10 mouse cellular contexts compared by ENCODE assay signal in genomic region chr11:118906131-118906823, GRCm38 (mm10). TPM values are rescaled to one million over a fixed set of nuclear protein-coding genes. Genes with fewer than 3 reads are reported as not detected.
DNase-seq lines count a peak whose midpoint lies in the region; ATAC-seq and TF ChIP-seq lines count a peak whose summit lies in the region.
"Had no signal": no experiment of that assay in that cellular context is flagged by ENCODE, and none has a peak within 500 bp of the region (broad histone marks: within the 10 kb centered on the region; RNA-seq: fewer than 3 reads in every experiment).

No protein-coding gene starts in this region.

- WGBS in kidney, postnatal 0 days = 21% methylated on average over 12 of the region's 12 CpGs
- 21% methylated on average over 12 of the region's 12 CpGs for WGBS in kidney, embryonic 16.5 days
- 30% methylated on average over 12 of the region's 12 CpGs for WGBS in forebrain, embryonic 16.5 days
- WGBS in midbrain, embryonic 14.5 days = 31% methylated on average over 12 of the region's 12 CpGs

- no peak overlapping the region for H3K27ac ChIP-seq in kidney, postnatal 0 days
- no peak overlapping the region for H3K27ac ChIP-seq in kidney, embryonic 16.5 days (ENCODE audit: low read length)
- no peak overlapping the region for H3K27ac ChIP-seq in forebrain, embryonic 16.5 days (ENCODE audit: low read length)
- H3K27ac ChIP-seq in midbrain, embryonic 14.5 days (replicated peaks; ENCODE audit: low read depth, low read length) = peak overlapping the region; percentile 57
- H3K27ac ChIP-seq: heart, embryonic 15.5 days had no signal

- H3K9me3 ChIP-seq in kidney, postnatal 0 days (replicated peaks; ENCODE audit: low read length) = no peaks in the 10 kb centered on the region
- no peaks in the 10 kb centered on the region for H3K9me3 ChIP-seq in kidney, embryonic 16.5 days (ENCODE audit: low read length)
- H3K9me3 ChIP-seq in forebrain, embryonic 16.5 days (ENCODE audit: control insufficient read depth, low read length) = no peaks in the 10 kb centered on the region
- H3K9me3 ChIP-seq in midbrain, embryonic 14.5 days (ENCODE audit: control insufficient read depth, low read length) = no peaks in the 10 kb centered on the region
- H3K9me3 ChIP-seq: heart, embryonic 15.5 days had no signal

- H3K4me1 ChIP-seq in kidney, postnatal 0 days (replicated peaks; ENCODE audit: insufficient read depth, low read length) = peaks cover 4% of the 10 kb centered on the region; the same call in 1 of the 2 replicates
- H3K4me1 ChIP-seq in kidney, embryonic 16.5 days (ENCODE audit: insufficient read depth, low read length) = peaks cover 18% of the 10 kb centered on the region
- H3K4me1 ChIP-seq in forebrain, embryonic 16.5 days (replicated peaks; ENCODE audit: control insufficient read depth, insufficient read depth, low read length) = peaks cover 38% of the 10 kb centered on the region
- peaks cover 50% of the 10 kb centered on the region for H3K4me1 ChIP-seq in midbrain, embryonic 14.5 days (ENCODE audit: control insufficient read depth, insufficient read depth, low read length)

- no peaks in the 10 kb centered on the region for H3K36me3 ChIP-seq in kidney, postnatal 0 days (ENCODE audit: insufficient read depth, low read length)
- H3K36me3 ChIP-seq in kidney, embryonic 16.5 days (ENCODE audit: insufficient read depth, low read length) = no peaks in the 10 kb centered on the region
- no peaks in the 10 kb centered on the region for H3K36me3 ChIP-seq in forebrain, embryonic 16.5 days (ENCODE audit: control insufficient read depth, insufficient read depth)
- no peaks in the 10 kb centered on the region for H3K36me3 ChIP-seq in midbrain, embryonic 14.5 days (ENCODE audit: control insufficient read depth, insufficient read depth, low read length)
- H3K36me3 ChIP-seq: heart, embryonic 15.5 days had no signal

- H3K4me3 ChIP-seq in kidney, postnatal 0 days (replicated peaks; ENCODE audit: low read depth, low read length) = no peak overlapping the region
- no peak overlapping the region for H3K4me3 ChIP-seq in kidney, embryonic 16.5 days (ENCODE audit: low read length)
- H3K4me3 ChIP-seq in forebrain, embryonic 16.5 days (replicated peaks; ENCODE audit: low read length) = peak overlapping the region; percentile 89
- peak overlapping the region; percentile 79 for H3K4me3 ChIP-seq in midbrain, embryonic 14.5 days (replicated peaks; ENCODE audit: low read depth, low read length)
- H3K4me3 ChIP-seq: erythroblast, embryonic 14.5 days; heart, embryonic 15.5 days had no signal

- ATAC-seq in kidney, postnatal 0 days (replicated peaks; ENCODE audit: low FRiP score, low read depth) = no peak
- ATAC-seq in kidney, embryonic 16.5 days (ENCODE audit: low FRiP score, low TSS enrichment) = no peak
- no peak for ATAC-seq in forebrain, embryonic 16.5 days
- no peak for ATAC-seq in midbrain, embryonic 14.5 days (ENCODE audit: low FRiP score, low TSS enrichment)

- DNase-seq in kidney, postnatal 0 days (ENCODE audit: low spot score) = peak; percentile 55
- peak; percentile 68 for DNase-seq in cerebellum, adult 9-10 months
- DNase-seq in midbrain, embryonic 14.5 days = peak; percentile 33
- no peak for DNase-seq in thymus, postnatal 14 days
- no peak for DNase-seq in adipocyte (ENCODE audit: low spot score)
- no peak for DNase-seq in gastrocnemius, adult 18-20 months (ENCODE audit: low spot score)

- TF ChIP-seq CTCF in kidney, postnatal 0 days (IDR thresholded peaks at IDR 0.05; ENCODE audit: low read depth) = no peak

- H3K9ac ChIP-seq in kidney, postnatal 0 days (ENCODE audit: low read depth, low read length) = no peak overlapping the region
- no peak overlapping the region for H3K9ac ChIP-seq in kidney, embryonic 16.5 days (replicated peaks; ENCODE audit: low read length)
- peak overlapping the region; percentile 96 for H3K9ac ChIP-seq in forebrain, embryonic 16.5 days (replicated peaks; ENCODE audit: low read depth, low read length)
- H3K9ac ChIP-seq in midbrain, embryonic 14.5 days (replicated peaks; ENCODE audit: low read length) = peak overlapping the region; percentile 90
- H3K9ac ChIP-seq: heart, embryonic 15.5 days had no signal

- H3K4me2 ChIP-seq in kidney, postnatal 0 days (ENCODE audit: low read length) = no peak overlapping the region
- no peak overlapping the region for H3K4me2 ChIP-seq in kidney, embryonic 16.5 days (replicated peaks; ENCODE audit: low read depth, low read length)
- H3K4me2 ChIP-seq in forebrain, embryonic 16.5 days (ENCODE audit: low read length) = peak overlapping the region; percentile 92
- peak overlapping the region; percentile 92 for H3K4me2 ChIP-seq in midbrain, embryonic 14.5 days (ENCODE audit: low read length)
- H3K4me2 ChIP-seq: heart, embryonic 15.5 days had no signal

- H3K27me3 ChIP-seq in kidney, postnatal 0 days (ENCODE audit: insufficient read depth, low read length) = peaks cover 54% of the 10 kb centered on the region
- peaks cover 61% of the 10 kb centered on the region for H3K27me3 ChIP-seq in kidney, embryonic 16.5 days (ENCODE audit: insufficient read depth, low read length)
- H3K27me3 ChIP-seq in forebrain, embryonic 16.5 days (replicated peaks; ENCODE audit: control insufficient read depth, insufficient read depth, low read length) = peaks cover 8% of the 10 kb centered on the region; the same call in 1 of the 2 replicates
- H3K27me3 ChIP-seq in midbrain, embryonic 14.5 days (ENCODE audit: control insufficient read depth, insufficient read depth, low read length) = no peaks in the 10 kb centered on the region; the same call in 1 of the 2 replicates

RNA-seq across cellular contexts. Expression of gene Rbfox3, which starts 5.1 kb away (rescaled TPM):
- polyA plus RNA-seq in kidney, postnatal 0 days (2015; fragmentation: Nextera tagmentation; extraction: Ambion mirVana) = 0.42 and 0.82 TPM in 2 replicates
- 0.63 and 1.0 TPM in 2 replicates for polyA plus RNA-seq in kidney, embryonic 16.5 days (2015; fragmentation: Nextera tagmentation; extraction: Ambion mirVana)
- polyA plus RNA-seq in forebrain, embryonic 16.5 days (2015; fragmentation: Nextera tagmentation; extraction: Ambion mirVana) = 46.4 and 56.3 TPM in 2 replicates
- polyA plus RNA-seq in midbrain, embryonic 14.5 days (2014; fragmentation: Nextera tagmentation; extraction: Ambion mirVana) = 31.7 and 41.9 TPM in 2 replicates
- under 1 TPM in 1 of 2 experiments, not detected in 1; 0.09 TPM for total RNA-seq in gastrocnemius, adult 18-20 months (2021)

Comparison
In these comparisons a context has a peak if more than half of its experiments do, and no peak if none do; other contexts are left out.
1. DNase-seq: peak in kidney, postnatal 0 days (single experiment), cerebellum, adult 9-10 months (single experiment) and midbrain, embryonic 14.5 days (single experiment); none in thymus, postnatal 14 days (single experiment), adipocyte (single experiment) and gastrocnemius, adult 18-20 months (single experiment).
2. H3K4me2 ChIP-seq: peak in forebrain, embryonic 16.5 days (single experiment) and midbrain, embryonic 14.5 days (single experiment); none in kidney, postnatal 0 days (single experiment) and kidney, embryonic 16.5 days (single experiment).
3. H3K4me3 ChIP-seq: peak in forebrain, embryonic 16.5 days (single experiment) and midbrain, embryonic 14.5 days (single experiment); none in kidney, postnatal 0 days (single experiment) and kidney, embryonic 16.5 days (single experiment).
4. H3K9ac ChIP-seq: peak in forebrain, embryonic 16.5 days (single experiment) and midbrain, embryonic 14.5 days (single experiment); none in kidney, postnatal 0 days (single experiment) and kidney, embryonic 16.5 days (single experiment).
5. RNA of gene Rbfox3, which starts 5.1 kb away (polyA plus RNA-seq): 46.4 to 56.3 TPM in forebrain, embryonic 16.5 days and 31.7 to 41.9 TPM in midbrain, embryonic 14.5 days; 0.63 to 1.0 TPM in kidney, embryonic 16.5 days and 0.42 to 0.82 TPM in kidney, postnatal 0 days; every median in the first group is over 10 times any median in the second.